Mouse (Mus musculus): ENCODE measurements around the gene Rtn2. TPM values are rescaled to one million over a fixed set of nuclear protein-coding genes. Genes with fewer than 3 reads are reported as not detected.

Gene Rtn2
- polyA plus RNA-seq, 1 experiment from 2014 or later = 128 TPM

DNA sequence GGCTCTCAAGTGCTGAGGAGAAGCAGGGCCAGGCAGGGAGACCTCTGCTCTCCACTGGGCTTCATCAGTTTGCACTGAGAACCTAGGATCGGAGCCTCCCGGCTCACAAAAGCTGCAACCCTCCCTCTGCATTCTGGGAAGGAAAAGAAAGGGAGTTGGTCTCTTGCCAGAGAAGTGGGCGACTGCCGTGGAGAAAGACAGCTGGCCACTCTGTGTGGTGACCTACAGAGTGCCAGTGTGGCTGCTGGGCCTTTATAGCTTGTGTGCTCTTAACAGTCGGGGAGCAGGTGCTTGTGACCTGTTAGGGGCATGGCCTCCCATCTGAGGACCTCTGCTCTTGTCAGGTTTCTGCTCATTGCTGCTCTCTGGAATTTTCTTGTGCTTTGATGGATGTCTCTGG lies 38.6 kb upstream of the Rtn2 start:
- Histone ChIP-seq H3K36me3 (ENCODE audit: control insufficient read depth, insufficient read depth) (0 out of 2 replicates have a peak, but pooled peaks cover 2% of the 10 kb centered on the region), H3K4me2 (ENCODE audit: low read length) (no peak overlapping the region), H3K4me1 (replicated peaks; ENCODE audit: control insufficient read depth, insufficient read depth, low read length) (peaks cover 5% of the 10 kb centered on the region), H3K9me3 (ENCODE audit: control insufficient read depth, low read length) (no peaks in the 10 kb centered on the region), H3K9ac (replicated peaks; ENCODE audit: low read depth, low read length) (no peak overlapping the region), H3K4me3 (replicated peaks; ENCODE audit: low read length) (no peak overlapping the region), H3K27ac (ENCODE audit: low read length) (no peak overlapping the region), H3K27me3 (replicated peaks; ENCODE audit: control insufficient read depth, insufficient read depth, low read length) (no peaks in the 10 kb centered on the region)
- 35% methylated on average over 5 of the region's 5 CpGs for WGBS
- no peak for ATAC-seq

GRCm38 (mm10) chr7:19245083-19245482 lies 37.3 kb upstream of the Rtn2 start:
- no peaks in the 10 kb centered on the region for H3K9me3 ChIP-seq (ENCODE audit: control insufficient read depth, low read length)
- H3K36me3 ChIP-seq (ENCODE audit: control insufficient read depth, insufficient read depth) = 0 out of 2 replicates have a peak, but pooled peaks cover 2% of the 10 kb centered on the region
- H3K4me3 ChIP-seq (replicated peaks; ENCODE audit: low read length) = no peak overlapping the region
- WGBS = 86% methylated on average over 3 of the region's 3 CpGs
- no peaks in the 10 kb centered on the region for H3K27me3 ChIP-seq (replicated peaks; ENCODE audit: control insufficient read depth, insufficient read depth, low read length)
- H3K27ac ChIP-seq (ENCODE audit: low read length) = no peak overlapping the region
- no peak for ATAC-seq
- H3K4me1 ChIP-seq (replicated peaks; ENCODE audit: control insufficient read depth, insufficient read depth, low read length) = no peaks in the 10 kb centered on the region
- no peak overlapping the region for H3K9ac ChIP-seq (replicated peaks; ENCODE audit: low read depth, low read length)
- H3K4me2 ChIP-seq (ENCODE audit: low read length) = no peak overlapping the region

GRCm38 (mm10) chr7:19246855-19247254 lies 35.6 kb upstream of the Rtn2 start:
- no peak for ATAC-seq
- Histone ChIP-seq H3K27me3 (replicated peaks; ENCODE audit: control insufficient read depth, insufficient read depth, low read length) (no peaks in the 10 kb centered on the region), H3K4me2 (ENCODE audit: low read length) (no peak overlapping the region), H3K9me3 (ENCODE audit: control insufficient read depth, low read length) (no peaks in the 10 kb centered on the region), H3K4me3 (replicated peaks; ENCODE audit: low read length) (no peak overlapping the region), H3K9ac (replicated peaks; ENCODE audit: low read depth, low read length) (no peak overlapping the region), H3K27ac (ENCODE audit: low read length) (no peak overlapping the region), H3K4me1 (replicated peaks; ENCODE audit: control insufficient read depth, insufficient read depth, low read length) (no peaks in the 10 kb centered on the region), H3K36me3 (ENCODE audit: control insufficient read depth, insufficient read depth) (0 out of 2 replicates have a peak, but pooled peaks cover 2% of the 10 kb centered on the region)
- WGBS = 96% methylated on average over 1 of the region's 1 CpGs

GRCm38 (mm10) chr7:19247511-19247910 lies 34.9 kb upstream of the Rtn2 start:
- H3K9ac ChIP-seq (replicated peaks; ENCODE audit: low read depth, low read length) = no peak overlapping the region
- H3K4me3 ChIP-seq (replicated peaks; ENCODE audit: low read length) = no peak overlapping the region
- WGBS = 94% methylated on average over 2 of the region's 2 CpGs
- no peak for ATAC-seq
- H3K9me3 ChIP-seq (ENCODE audit: control insufficient read depth, low read length) = no peaks in the 10 kb centered on the region
- no peaks in the 10 kb centered on the region for H3K4me1 ChIP-seq (replicated peaks; ENCODE audit: control insufficient read depth, insufficient read depth, low read length)
- H3K4me2 ChIP-seq (ENCODE audit: low read length) = no peak overlapping the region
- no peak overlapping the region for H3K27ac ChIP-seq (ENCODE audit: low read length)
- no peaks in the 10 kb centered on the region for H3K27me3 ChIP-seq (replicated peaks; ENCODE audit: control insufficient read depth, insufficient read depth, low read length)
- 0 out of 2 replicates have a peak, but pooled peaks cover 2% of the 10 kb centered on the region for H3K36me3 ChIP-seq (ENCODE audit: control insufficient read depth, insufficient read depth)

DNA sequence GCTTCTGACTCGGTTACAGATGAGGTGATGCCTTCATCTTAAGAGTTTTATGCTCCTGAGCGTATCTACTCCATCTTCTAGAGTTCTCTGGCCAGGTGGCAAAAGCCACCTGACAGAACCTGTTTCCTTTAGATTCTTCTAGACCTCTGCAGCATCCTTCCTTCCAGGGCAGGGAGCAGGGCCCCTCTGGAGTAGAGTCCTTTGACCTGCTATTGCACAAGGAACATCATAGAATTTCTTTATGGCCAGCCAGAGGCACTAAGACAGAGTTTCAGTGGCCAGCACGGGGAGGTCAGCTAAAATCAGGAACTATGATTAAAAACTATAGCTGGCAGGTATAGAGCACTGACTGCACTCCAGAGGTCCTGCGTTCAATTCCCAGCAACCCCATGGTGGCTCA lies 30.3 kb upstream of the Rtn2 start:
- H3K4me1 ChIP-seq (replicated peaks; ENCODE audit: control insufficient read depth, insufficient read depth, low read length) = no peaks in the 10 kb centered on the region
- no peak overlapping the region for H3K27ac ChIP-seq (ENCODE audit: low read length)
- H3K4me2 ChIP-seq (ENCODE audit: low read length) = no peak overlapping the region
- H3K27me3 ChIP-seq (replicated peaks; ENCODE audit: control insufficient read depth, insufficient read depth, low read length) = no peaks in the 10 kb centered on the region
- H3K36me3 ChIP-seq (ENCODE audit: control insufficient read depth, insufficient read depth) = no peaks in the 10 kb centered on the region
- H3K4me3 ChIP-seq (replicated peaks; ENCODE audit: low read length) = no peak overlapping the region
- no peak overlapping the region for H3K9ac ChIP-seq (replicated peaks; ENCODE audit: low read depth, low read length)
- no peak for ATAC-seq
- H3K9me3 ChIP-seq (ENCODE audit: control insufficient read depth, low read length) = no peaks in the 10 kb centered on the region
- 85% methylated on average over 4 of the region's 4 CpGs for WGBS

- ATAC-seq = no peak
- no peak overlapping the region for H3K4me2 ChIP-seq (ENCODE audit: low read length)
- no peak overlapping the region for H3K9ac ChIP-seq (replicated peaks; ENCODE audit: low read depth, low read length)
- H3K36me3 ChIP-seq (ENCODE audit: control insufficient read depth, insufficient read depth) = peaks cover 10% of the 10 kb centered on the region
- H3K4me1 ChIP-seq (replicated peaks; ENCODE audit: control insufficient read depth, insufficient read depth, low read length) = no peaks in the 10 kb centered on the region
- H3K27me3 ChIP-seq (replicated peaks; ENCODE audit: control insufficient read depth, insufficient read depth, low read length) = no peaks in the 10 kb centered on the region
- H3K4me3 ChIP-seq (replicated peaks; ENCODE audit: low read length) = no peak overlapping the region
- H3K27ac ChIP-seq (ENCODE audit: low read length) = no peak overlapping the region
- H3K9me3 ChIP-seq (ENCODE audit: control insufficient read depth, low read length) = no peaks in the 10 kb centered on the region
- 63% methylated on average over 5 of the region's 5 CpGs for WGBS
These were observed 29.0 kb upstream of the Rtn2 start for GRCm38 (mm10) chr7:19253437-19253836.

DNA sequence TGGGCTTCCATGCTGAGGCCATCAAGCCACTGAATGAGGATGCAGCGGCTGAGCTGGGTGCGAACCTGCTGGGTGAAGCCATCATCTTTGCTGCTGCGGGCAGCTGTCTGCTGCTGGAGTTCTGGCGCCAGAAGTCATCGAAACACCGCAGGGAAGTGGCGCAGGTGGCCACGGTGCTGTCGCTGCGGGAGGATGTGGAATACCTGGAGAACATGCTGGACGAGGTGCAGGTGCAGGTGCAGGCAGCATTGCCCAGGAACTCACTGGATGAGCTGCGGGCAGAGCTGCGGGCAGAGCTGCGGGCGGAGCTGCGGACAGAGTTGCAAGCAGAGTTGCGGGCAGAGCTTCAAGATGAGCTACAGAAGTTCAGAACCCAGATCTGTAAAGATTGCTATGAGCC lies 27.0 kb upstream of the Rtn2 start:
- no peak overlapping the region for H3K9ac ChIP-seq (replicated peaks; ENCODE audit: low read depth, low read length)
- H3K27me3 ChIP-seq (replicated peaks; ENCODE audit: control insufficient read depth, insufficient read depth, low read length) = no peaks in the 10 kb centered on the region
- ATAC-seq = no peak
- H3K4me2 ChIP-seq (ENCODE audit: low read length) = no peak overlapping the region
- H3K4me1 ChIP-seq (replicated peaks; ENCODE audit: control insufficient read depth, insufficient read depth, low read length) = no peaks in the 10 kb centered on the region
- 92% methylated on average over 17 of the region's 17 CpGs for WGBS
- peaks cover 13% of the 10 kb centered on the region for H3K36me3 ChIP-seq (ENCODE audit: control insufficient read depth, insufficient read depth)
- H3K27ac ChIP-seq (ENCODE audit: low read length) = no peak overlapping the region
- no peak overlapping the region for H3K4me3 ChIP-seq (replicated peaks; ENCODE audit: low read length)
- no peaks in the 10 kb centered on the region for H3K9me3 ChIP-seq (ENCODE audit: control insufficient read depth, low read length)

- ATAC-seq = no peak
- H3K27me3 ChIP-seq (replicated peaks; ENCODE audit: control insufficient read depth, insufficient read depth, low read length) = no peaks in the 10 kb centered on the region
- no peak overlapping the region for H3K9ac ChIP-seq (replicated peaks; ENCODE audit: low read depth, low read length)
- H3K36me3 ChIP-seq (ENCODE audit: control insufficient read depth, insufficient read depth) = peaks cover 16% of the 10 kb centered on the region
- H3K4me2 ChIP-seq (ENCODE audit: low read length) = no peak overlapping the region
- no peaks in the 10 kb centered on the region for H3K4me1 ChIP-seq (replicated peaks; ENCODE audit: control insufficient read depth, insufficient read depth, low read length)
- 89% methylated on average over 7 of the region's 7 CpGs for WGBS
- H3K27ac ChIP-seq (ENCODE audit: low read length) = no peak overlapping the region
- H3K9me3 ChIP-seq (ENCODE audit: control insufficient read depth, low read length) = no peaks in the 10 kb centered on the region
- no peak overlapping the region for H3K4me3 ChIP-seq (replicated peaks; ENCODE audit: low read length)
These were observed 25.9 kb upstream of the Rtn2 start for GRCm38 (mm10) chr7:19256567-19256966.

- H3K36me3 ChIP-seq (ENCODE audit: control insufficient read depth, insufficient read depth) = peaks cover 16% of the 10 kb centered on the region
These were observed 24.9 kb upstream of the Rtn2 start for GRCm38 (mm10) chr7:19257390-19258022.

GRCm38 (mm10) chr7:19258336-19258735 lies 24.1 kb upstream of the Rtn2 start:
- H3K4me1 ChIP-seq (replicated peaks; ENCODE audit: control insufficient read depth, insufficient read depth, low read length) = no peaks in the 10 kb centered on the region

More at GRCm38 (mm10) chr7:19257390-19258022, 24.9 kb upstream of the Rtn2 start:
- Histone ChIP-seq H3K27ac (ENCODE audit: low read length) (no peak overlapping the region), H3K9ac (replicated peaks; ENCODE audit: low read depth, low read length) (no peak overlapping the region), H3K4me3 (replicated peaks; ENCODE audit: low read length) (no peak overlapping the region), H3K27me3 (replicated peaks; ENCODE audit: control insufficient read depth, insufficient read depth, low read length) (no peaks in the 10 kb centered on the region), H3K9me3 (ENCODE audit: control insufficient read depth, low read length) (no peaks in the 10 kb centered on the region), H3K4me2 (ENCODE audit: low read length) (no peak overlapping the region), H3K4me1 (replicated peaks; ENCODE audit: control insufficient read depth, insufficient read depth, low read length) (no peaks in the 10 kb centered on the region)
- WGBS = 32% methylated on average over 11 of the region's 11 CpGs
- ATAC-seq = peak; percentile 62; the same call in 1 of the 2 replicates

More at GRCm38 (mm10) chr7:19258336-19258735, 24.1 kb upstream of the Rtn2 start:
- no peaks in the 10 kb centered on the region for H3K9me3 ChIP-seq (ENCODE audit: control insufficient read depth, low read length)
- peaks cover 20% of the 10 kb centered on the region for H3K36me3 ChIP-seq (ENCODE audit: control insufficient read depth, insufficient read depth)
- WGBS = 68% methylated on average over 3 of the region's 3 CpGs
- H3K27me3 ChIP-seq (replicated peaks; ENCODE audit: control insufficient read depth, insufficient read depth, low read length) = no peaks in the 10 kb centered on the region
- no peak overlapping the region for H3K9ac ChIP-seq (replicated peaks; ENCODE audit: low read depth, low read length)
- no peak overlapping the region for H3K4me3 ChIP-seq (replicated peaks; ENCODE audit: low read length)
- no peak for ATAC-seq
- no peak overlapping the region for H3K4me2 ChIP-seq (ENCODE audit: low read length)
- no peak overlapping the region for H3K27ac ChIP-seq (ENCODE audit: low read length)
